Mouse (Mus musculus) hindbrain, embryonic 11.5 days (tissue): ENCODE measurements at regions not wholly inside any gene's neighbourhood (a gene's known extent, or its start where the extent isn't known, plus 50 kb on each side); places are given as distances from the start of the nearest gene placed in this dataset.

Source experiments
- ATAC-seq: fragments of 200-750 bp; cut with Nextera tagmentation; 2 replicates; pipeline ENCODE4 v1.8.0; 2017; ENCODE audit warnings: mild to moderate bottlenecking, moderate TSS enrichment, moderate library complexity; ENCODE audit not compliant: low FRiP score
- DNase-seq: peaks from one replicate; pipeline ENCODE4 v3.0.0-alpha.2; 2015; ENCODE audit warnings: low spot score
- H3K27ac ChIP-seq: fragments of 300-500 bp; sonication (generic); 2 replicates; pipeline ENCODE4 v1.5.1; 2014; ENCODE audit warnings: mild to moderate bottlenecking, low read depth, low read length
- H3K27me3 ChIP-seq: fragments of 300-500 bp; sonication (generic); 2 replicates; pipeline ENCODE4 v1.6.1; 2014; ENCODE audit warnings: mild to moderate bottlenecking, low read length, moderate library complexity, mixed read lengths; ENCODE audit not compliant: control insufficient read depth, insufficient read depth
- H3K36me3 ChIP-seq: fragments of 300-500 bp; sonication (generic); 2 replicates; pipeline ENCODE4 v1.6.1; 2014; ENCODE audit warnings: mild to moderate bottlenecking, low read length, moderate library complexity, mixed read lengths; ENCODE audit not compliant: control insufficient read depth, insufficient read depth
- H3K4me1 ChIP-seq: fragments of 300-500 bp; sonication (generic); replicated peaks from 2 replicates; pipeline ENCODE4 v1.6.1; 2014; ENCODE audit warnings: low read length, mixed read lengths; ENCODE audit not compliant: control insufficient read depth, insufficient read depth
- H3K4me2 ChIP-seq: fragments of 300-500 bp; sonication (generic); replicated peaks from 2 replicates; pipeline ENCODE4 v1.6.1; 2014; ENCODE audit warnings: mild to moderate bottlenecking, low read depth, low read length
- H3K4me3 ChIP-seq: fragments of 300-500 bp; sonication (generic); 2 replicates; pipeline ENCODE4 v1.5.1; 2014; ENCODE audit warnings: low read depth, low read length
- H3K9ac ChIP-seq: fragments of 300-500 bp; sonication (generic); 2 replicates; pipeline ENCODE4 v1.6.1; 2014; ENCODE audit warnings: low read depth, low read length
- H3K9me3 ChIP-seq: fragments of 300-500 bp; sonication (generic); 2 replicates; pipeline ENCODE4 v1.6.1; 2016; ENCODE audit warnings: low read length; ENCODE audit not compliant: control insufficient read depth
- WGBS: fragments of 180-500 bp; shearing (Covaris S2); extraction: QIAGEN DNeasy Blood & Tissue Kit; methylation state at CpG from one replicate; pipeline ENCODE4 v1.1.7; 2014; 5-methylcytosine and 5-hydroxymethylcytosine counted together

DNA sequence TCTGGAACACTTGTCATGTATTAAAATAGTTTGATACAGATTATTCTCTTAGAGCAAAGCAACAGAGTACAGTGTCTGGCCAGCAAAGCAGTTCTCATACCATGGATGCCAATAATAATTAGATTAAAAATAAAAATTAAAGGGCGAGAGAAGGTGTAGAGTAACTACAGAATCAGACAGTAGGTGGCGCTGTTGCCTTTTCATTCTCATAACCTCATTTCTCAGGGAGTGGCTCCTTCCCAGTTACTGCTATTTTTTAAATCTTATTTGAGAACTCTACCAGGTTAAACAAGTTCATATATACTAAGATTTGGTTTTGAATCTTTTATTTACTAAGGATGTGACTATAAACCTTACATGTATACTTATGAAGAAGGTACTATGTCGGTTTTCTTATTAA lies 163.3 kb upstream of the Fbxo33 start:
- Histone ChIP-seq H3K9ac (no peak overlapping the region), H3K9me3 (no peaks in the 10 kb centered on the region), H3K27me3 (no peaks in the 10 kb centered on the region), H3K4me1 (no peaks in the 10 kb centered on the region), H3K4me2 (no peak overlapping the region), H3K27ac (no peak overlapping the region), H3K4me3 (no peak overlapping the region), H3K36me3 (no peaks in the 10 kb centered on the region)
- DNase-seq, result peak; percentile 77
- 0 out of 2 replicates have a peak, but pooled peaks have one; percentile 22 for ATAC-seq
- WGBS, result 32% methylated on average over 3 of the region's 3 CpGs

DNA sequence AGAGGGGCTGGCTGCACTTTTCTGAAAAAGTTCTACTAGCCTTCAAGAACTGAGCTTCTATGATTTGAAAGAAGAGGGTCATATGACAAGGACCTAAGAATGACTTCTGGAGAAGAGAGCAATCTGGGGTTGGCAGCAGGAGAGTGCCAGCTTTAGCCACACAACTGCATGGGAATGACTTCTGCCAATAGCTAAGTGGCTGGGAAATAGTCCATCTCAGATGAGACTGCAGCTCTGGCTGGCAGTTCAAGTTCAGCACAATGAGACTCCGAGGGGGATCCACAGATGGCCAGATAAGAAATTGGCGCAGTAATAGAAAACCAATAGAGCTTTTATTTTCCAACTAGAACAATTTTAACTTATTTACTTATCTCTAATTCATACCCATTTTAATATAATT lies 122.1 kb upstream of the Fbxo33 start:
- Histone ChIP-seq H3K9ac (no peak overlapping the region), H3K9me3 (no peaks in the 10 kb centered on the region), H3K4me3 (no peak overlapping the region), H3K4me1 (no peaks in the 10 kb centered on the region), H3K36me3 (no peaks in the 10 kb centered on the region), H3K27ac (no peak overlapping the region), H3K27me3 (no peaks in the 10 kb centered on the region), H3K4me2 (no peak overlapping the region)
- no peak for ATAC-seq
- no peak for DNase-seq
- 94% methylated on average over 2 of the region's 2 CpGs for WGBS

DNA sequence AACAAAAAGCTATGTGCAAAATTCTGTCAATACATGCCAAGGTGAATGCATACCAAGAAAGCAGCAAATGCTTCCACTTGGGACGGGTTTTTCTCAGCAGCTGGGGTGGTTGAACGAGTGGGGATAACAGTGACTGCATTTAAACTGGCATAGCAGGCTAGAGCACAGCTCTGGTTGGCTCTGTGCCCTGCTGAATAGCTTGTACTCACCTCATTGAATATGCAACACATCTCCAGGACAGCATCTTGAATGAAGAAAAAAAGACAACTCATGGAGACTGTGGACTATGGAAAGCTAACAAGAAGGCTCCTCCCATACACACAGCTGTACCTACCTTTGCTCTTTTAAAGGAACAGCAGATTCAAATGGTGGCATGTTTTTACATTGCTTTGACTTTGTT lies 111.2 kb upstream of the Fbxo33 start:
- DNase-seq (no peak), ATAC-seq (no peak)
- Histone ChIP-seq H3K27ac (no peak overlapping the region), H3K4me2 (no peak overlapping the region), H3K9me3 (no peaks in the 10 kb centered on the region), H3K36me3 (no peaks in the 10 kb centered on the region), H3K4me3 (no peak overlapping the region), H3K9ac (no peak overlapping the region), H3K4me1 (no peaks in the 10 kb centered on the region), H3K27me3 (no peaks in the 10 kb centered on the region)
- 78% methylated on average over 2 of the region's 2 CpGs for WGBS

DNA sequence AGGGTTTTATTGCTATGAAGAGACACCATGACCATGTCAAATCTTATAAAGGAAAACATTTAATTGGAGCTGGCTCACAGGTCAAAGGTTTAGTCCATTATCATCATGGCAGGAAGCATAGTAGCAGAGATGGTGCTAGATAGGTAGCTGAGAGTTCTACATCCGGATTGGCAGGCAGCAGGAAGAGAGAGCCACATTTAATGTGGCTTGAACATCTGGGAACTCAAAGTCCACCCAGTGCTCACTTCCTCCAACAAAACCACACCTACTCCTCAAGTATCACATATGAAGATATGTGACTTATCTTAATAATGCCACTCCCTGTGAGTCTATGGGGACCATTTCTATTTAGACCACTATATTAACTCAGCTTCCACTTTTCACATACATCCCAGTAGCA lies 93.2 kb upstream of the Fbxo33 start:
- Histone ChIP-seq H3K4me2 (no peak overlapping the region), H3K9ac (no peak overlapping the region), H3K4me3 (no peak overlapping the region), H3K27ac (no peak overlapping the region), H3K36me3 (no peaks in the 10 kb centered on the region), H3K4me1 (no peaks in the 10 kb centered on the region), H3K27me3 (no peaks in the 10 kb centered on the region), H3K9me3 (no peaks in the 10 kb centered on the region)
- DNase-seq (no peak), ATAC-seq (no peak)
- WGBS, result 89% methylated on average over 1 of the region's 1 CpGs

DNA sequence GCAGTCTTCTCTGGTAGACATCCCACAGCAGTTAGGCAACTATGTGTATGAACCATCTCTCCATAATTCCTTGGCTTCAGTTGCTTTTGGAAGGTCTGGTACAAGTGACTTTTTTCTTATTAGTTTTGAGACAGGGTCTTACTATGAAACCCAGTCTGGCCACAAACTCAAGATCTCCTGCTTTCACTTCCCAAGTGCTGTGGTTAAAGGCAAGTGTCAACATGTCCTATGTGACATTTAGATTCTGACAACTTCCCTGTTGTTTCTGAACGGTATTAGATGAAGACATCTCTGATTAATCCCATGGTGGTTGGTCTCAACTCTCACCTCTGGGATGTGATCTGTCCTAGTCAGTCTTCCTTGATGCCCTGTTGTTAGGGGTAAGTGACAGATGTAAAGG lies 88.4 kb upstream of the Fbxo33 start:
- no peaks in the 10 kb centered on the region for H3K36me3 ChIP-seq
- no peak overlapping the region for H3K9ac ChIP-seq
- no peak overlapping the region for H3K4me2 ChIP-seq
- WGBS, result 59% methylated on average over 1 of the region's 1 CpGs
- no peaks in the 10 kb centered on the region for H3K9me3 ChIP-seq
- H3K4me3 ChIP-seq, result no peak overlapping the region
- H3K27me3 ChIP-seq, result no peaks in the 10 kb centered on the region
- H3K4me1 ChIP-seq, result no peaks in the 10 kb centered on the region
- ATAC-seq (no peak), DNase-seq (no peak)
- no peak overlapping the region for H3K27ac ChIP-seq

GRCm38 (mm10) chr12:59304522-59304921 lies 85.0 kb upstream of the Fbxo33 start:
- Histone ChIP-seq H3K4me1 (no peaks in the 10 kb centered on the region), H3K4me2 (no peak overlapping the region), H3K9ac (no peak overlapping the region), H3K27ac (no peak overlapping the region), H3K4me3 (no peak overlapping the region), H3K36me3 (no peaks in the 10 kb centered on the region), H3K9me3 (no peaks in the 10 kb centered on the region), H3K27me3 (no peaks in the 10 kb centered on the region)
- WGBS, result 51% methylated on average over 6 of the region's 6 CpGs
- no peak for ATAC-seq
- no peak for DNase-seq
